Mouse (Mus musculus): ENCODE measurements around the gene Clec2d. TPM values are rescaled to one million over a fixed set of nuclear protein-coding genes. Genes with fewer than 3 reads are reported as not detected.

Gene Clec2d
- polyA plus RNA-seq (2016; fragmentation: Nextera tagmentation; extraction: Ambion mirVana), result not detected in 2 replicates

DNA sequence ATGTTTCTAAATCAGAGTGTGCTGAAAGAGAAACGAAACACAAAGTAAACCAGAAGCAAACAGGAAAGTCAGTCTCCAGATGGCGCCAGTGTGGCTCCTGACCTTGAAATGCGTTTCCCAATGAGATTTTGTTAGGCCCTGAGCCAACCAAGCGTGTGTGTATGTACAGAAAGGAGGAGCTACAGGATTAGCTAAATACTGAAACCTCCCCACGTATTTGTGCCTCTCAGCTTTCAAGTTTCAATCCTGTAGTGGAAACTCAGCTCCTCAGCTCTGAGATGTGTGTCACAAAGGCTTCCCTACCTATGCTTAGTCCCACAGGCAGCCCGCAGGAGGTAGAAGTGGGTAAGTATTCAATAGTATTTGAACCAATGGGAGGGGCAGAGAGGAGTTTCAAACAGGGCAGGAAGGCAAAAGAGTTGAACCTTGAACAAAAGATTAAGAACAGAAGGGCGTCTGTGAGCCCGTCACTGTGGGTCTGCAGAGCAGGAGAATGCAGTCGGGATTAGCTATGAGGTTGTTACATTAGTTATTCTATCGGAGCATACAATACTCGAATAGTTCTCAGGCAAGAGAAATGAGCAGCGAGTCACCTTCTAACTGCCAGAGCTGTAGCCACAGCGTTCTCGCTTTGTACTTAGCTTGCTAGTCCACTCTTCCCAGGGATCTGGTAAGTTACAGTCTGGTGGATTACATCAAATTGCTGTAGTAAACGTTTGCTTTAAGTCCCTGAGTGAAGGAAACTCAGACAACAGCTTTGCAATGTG, at the start of gene Clec2d:
TSS of gene Clec2d (plus strand) at position 213 of the 767 bp plus-strand sequence.
- 22% methylated on average over 15 of the region's 15 CpGs for WGBS
- Histone ChIP-seq H3K4me3 (peak within 1 kb of the TSS; percentile 39), H3K36me3 (no peaks in the 10 kb centered on the region), H3K9me3 (replicated peaks) (no peaks in the 10 kb centered on the region), H3K27me3 (ENCODE audit: low read depth, poor library complexity, severe bottlenecking) (no peaks in the 10 kb centered on the region), H3K4me1 (0 out of 2 replicates have a peak, but pooled peaks cover 5% of the 10 kb centered on the region), H3K27ac (peak within 1 kb of the TSS; percentile 79)
- DNase-seq (ENCODE audit: low spot score), result peak; percentile 43

DNA sequence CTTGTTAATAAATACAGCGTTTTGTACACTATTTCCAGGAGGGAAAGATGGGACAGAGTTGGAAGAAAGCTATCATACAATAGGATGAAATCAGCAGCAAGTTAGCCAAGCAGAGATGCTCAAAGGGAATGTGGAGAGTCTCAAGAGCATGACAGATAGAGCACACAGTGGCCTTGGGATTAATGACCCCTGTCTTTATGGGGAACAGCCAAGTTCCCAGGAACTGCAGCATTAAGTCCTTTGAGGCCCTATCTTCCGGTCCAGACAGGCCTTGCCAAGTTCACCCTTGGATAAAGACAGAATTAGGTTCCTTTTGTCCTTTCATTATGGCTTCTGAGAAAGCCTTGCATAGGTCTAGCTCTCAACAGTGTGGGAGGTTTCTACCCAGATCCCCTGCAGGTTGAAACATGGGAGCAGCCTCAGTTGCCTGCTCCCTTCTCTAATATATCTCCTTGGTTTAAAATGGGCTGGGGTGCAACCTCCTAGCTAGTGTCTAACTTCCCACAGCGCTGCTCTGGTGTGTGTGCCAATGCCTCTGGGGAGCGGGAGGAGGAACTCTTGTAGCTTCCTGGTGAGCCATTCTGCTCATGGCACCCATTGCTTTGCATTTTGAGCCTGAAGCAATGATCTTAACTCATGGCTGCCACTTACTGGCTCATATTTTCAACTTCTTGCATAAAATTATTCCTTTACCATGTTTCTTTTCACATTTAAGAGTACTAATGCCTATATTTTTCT, 47.6 kb upstream of the Clec2d start:
- Histone ChIP-seq H3K4me3 (no peak overlapping the region), H3K4me1 (no peaks in the 10 kb centered on the region), H3K27ac (no peak overlapping the region), H3K9me3 (replicated peaks) (no peaks in the 10 kb centered on the region), H3K27me3 (ENCODE audit: low read depth, poor library complexity, severe bottlenecking) (no peaks in the 10 kb centered on the region), H3K36me3 (no peaks in the 10 kb centered on the region)
- no peak for DNase-seq (ENCODE audit: low spot score)
- 78% methylated on average over 4 of the region's 4 CpGs for WGBS

DNA sequence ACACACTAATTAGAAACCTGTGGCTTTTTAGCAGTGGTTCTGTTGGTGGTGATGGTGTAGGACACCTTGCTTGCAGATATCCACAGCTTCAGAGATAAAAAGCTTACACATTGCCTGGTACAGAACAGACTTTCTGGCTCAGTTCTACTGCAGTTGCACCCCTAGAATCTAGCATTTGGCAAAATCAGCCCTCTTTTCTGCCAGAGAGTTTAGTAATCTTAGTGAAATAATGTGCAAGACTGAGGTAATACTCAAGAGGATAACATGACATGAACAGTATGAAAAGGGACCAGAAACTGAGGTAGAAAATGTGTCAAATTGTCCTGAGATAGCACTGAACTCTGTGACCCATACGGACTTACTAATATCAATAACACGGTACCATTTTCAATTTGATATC, 33.6 kb upstream of the Clec2d start:
- no peak overlapping the region for H3K4me3 ChIP-seq
- H3K4me1 ChIP-seq, result no peaks in the 10 kb centered on the region
- no peak for DNase-seq (ENCODE audit: low spot score)
- WGBS, result 93% methylated on average over 2 of the region's 2 CpGs
- H3K36me3 ChIP-seq, result no peaks in the 10 kb centered on the region
- no peak overlapping the region for H3K27ac ChIP-seq
- H3K27me3 ChIP-seq (ENCODE audit: low read depth, poor library complexity, severe bottlenecking), result no peaks in the 10 kb centered on the region
- H3K9me3 ChIP-seq (replicated peaks), result no peaks in the 10 kb centered on the region

DNA sequence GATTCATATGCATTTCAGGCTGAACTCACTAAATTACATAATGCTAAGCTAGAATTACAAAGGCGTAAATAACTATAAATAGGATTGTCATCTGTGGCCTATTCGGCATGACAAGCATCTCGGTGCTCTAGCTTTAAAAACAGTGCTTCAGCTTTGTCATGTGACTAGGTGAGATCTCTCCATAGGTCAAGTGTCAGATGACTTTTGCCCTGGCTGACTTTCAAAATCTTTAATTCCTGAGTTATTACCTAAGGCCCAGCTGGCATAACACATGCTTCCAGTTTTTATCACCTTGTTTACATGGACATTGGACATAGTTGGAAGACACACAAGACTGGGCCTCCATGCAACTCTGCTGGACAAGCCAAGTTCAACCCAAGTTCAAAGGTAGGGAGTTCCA, 20.3 kb upstream of the Clec2d start:
- no peak overlapping the region for H3K27ac ChIP-seq
- no peaks in the 10 kb centered on the region for H3K27me3 ChIP-seq (ENCODE audit: low read depth, poor library complexity, severe bottlenecking)
- WGBS, result 89% methylated on average over 3 of the region's 3 CpGs
- no peak overlapping the region for H3K4me3 ChIP-seq
- no peaks in the 10 kb centered on the region for H3K4me1 ChIP-seq
- no peak for DNase-seq (ENCODE audit: low spot score)
- no peaks in the 10 kb centered on the region for H3K9me3 ChIP-seq (replicated peaks)
- no peaks in the 10 kb centered on the region for H3K36me3 ChIP-seq

DNA sequence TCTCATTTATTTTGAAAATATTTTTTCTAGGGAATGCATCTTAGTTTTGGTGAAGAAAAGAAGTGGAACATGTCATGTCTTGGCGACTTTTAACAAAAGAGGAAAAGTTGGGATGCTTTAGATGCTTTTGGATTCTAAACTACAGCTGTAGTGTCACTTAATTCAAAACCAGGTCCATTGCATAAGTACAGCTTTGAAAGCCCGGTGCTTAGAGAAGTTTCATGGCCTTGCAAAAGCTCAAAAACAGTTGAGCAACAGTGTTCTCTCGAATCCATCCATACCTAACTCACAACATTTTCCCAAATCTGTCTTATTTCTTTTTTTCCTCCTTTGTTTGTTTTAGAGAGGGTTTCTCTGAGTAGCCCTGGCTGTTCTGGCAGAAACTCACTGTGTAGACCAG, 19.3 kb upstream of the Clec2d start:
- no peak for DNase-seq (ENCODE audit: low spot score)
- WGBS, result 91% methylated on average over 3 of the region's 3 CpGs
- Histone ChIP-seq H3K4me1 (no peaks in the 10 kb centered on the region), H3K27me3 (ENCODE audit: low read depth, poor library complexity, severe bottlenecking) (no peaks in the 10 kb centered on the region), H3K9me3 (replicated peaks) (no peaks in the 10 kb centered on the region), H3K36me3 (no peaks in the 10 kb centered on the region), H3K27ac (no peak overlapping the region), H3K4me3 (no peak overlapping the region)

DNA sequence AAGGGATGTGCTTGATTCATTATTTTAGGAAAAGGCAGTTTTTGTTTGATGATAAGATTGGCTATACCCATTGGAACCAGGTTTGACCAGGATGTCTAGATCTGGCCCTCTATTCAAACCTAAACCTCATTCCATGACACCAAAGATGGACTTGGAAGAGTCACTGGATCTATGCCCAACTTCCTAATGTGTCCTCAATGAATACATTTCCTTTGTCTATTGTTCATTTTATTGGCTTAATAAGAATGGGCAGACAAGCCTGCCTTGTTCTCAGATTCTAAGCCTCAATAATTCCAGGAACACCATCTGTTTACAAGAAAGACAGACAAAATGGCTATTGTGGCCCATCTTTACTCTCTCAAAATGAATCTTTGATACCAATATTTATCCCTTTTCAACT, 18.5 kb upstream of the Clec2d start:
- H3K27me3 ChIP-seq (ENCODE audit: low read depth, poor library complexity, severe bottlenecking), result no peaks in the 10 kb centered on the region
- no peak for DNase-seq (ENCODE audit: low spot score)
- no peak overlapping the region for H3K4me3 ChIP-seq
- no peaks in the 10 kb centered on the region for H3K36me3 ChIP-seq
- H3K4me1 ChIP-seq, result no peaks in the 10 kb centered on the region
- H3K27ac ChIP-seq, result no peak overlapping the region
- H3K9me3 ChIP-seq (replicated peaks), result no peaks in the 10 kb centered on the region

DNA sequence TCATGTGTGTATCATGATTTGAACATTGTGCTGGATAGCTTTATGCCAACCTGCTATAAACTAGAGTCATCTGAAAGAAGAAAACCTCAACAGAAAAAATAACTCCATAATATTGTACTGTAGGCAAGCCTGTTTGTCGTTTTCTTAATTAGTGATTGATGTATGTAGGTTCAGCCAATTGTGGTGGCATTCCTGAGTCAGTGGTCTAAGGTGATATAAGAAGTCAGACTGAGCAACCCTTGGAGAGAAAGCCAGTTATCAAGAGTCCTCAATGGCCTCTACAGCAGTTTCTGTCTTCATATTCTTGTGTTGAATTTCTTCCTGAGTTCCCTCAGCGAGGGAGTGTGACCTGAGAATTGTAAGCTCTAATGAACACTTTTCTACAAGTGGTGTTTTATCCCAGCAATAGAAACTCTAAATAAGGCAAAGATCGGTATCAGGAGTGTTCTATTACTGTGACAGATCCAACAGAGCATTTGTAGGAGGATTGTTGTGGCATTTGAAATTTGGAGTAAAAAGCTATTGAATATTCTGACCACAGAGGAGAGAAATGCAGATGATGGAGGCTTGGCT, 17.7 kb upstream of the Clec2d start:
- no peaks in the 10 kb centered on the region for H3K9me3 ChIP-seq (replicated peaks)
- H3K27ac ChIP-seq, result no peak overlapping the region
- no peaks in the 10 kb centered on the region for H3K27me3 ChIP-seq (ENCODE audit: low read depth, poor library complexity, severe bottlenecking)
- no peak overlapping the region for H3K4me3 ChIP-seq
- no peaks in the 10 kb centered on the region for H3K36me3 ChIP-seq
- 89% methylated on average over 3 of the region's 3 CpGs for WGBS
- H3K4me1 ChIP-seq, result no peaks in the 10 kb centered on the region
- DNase-seq (ENCODE audit: low spot score), result no peak

DNA sequence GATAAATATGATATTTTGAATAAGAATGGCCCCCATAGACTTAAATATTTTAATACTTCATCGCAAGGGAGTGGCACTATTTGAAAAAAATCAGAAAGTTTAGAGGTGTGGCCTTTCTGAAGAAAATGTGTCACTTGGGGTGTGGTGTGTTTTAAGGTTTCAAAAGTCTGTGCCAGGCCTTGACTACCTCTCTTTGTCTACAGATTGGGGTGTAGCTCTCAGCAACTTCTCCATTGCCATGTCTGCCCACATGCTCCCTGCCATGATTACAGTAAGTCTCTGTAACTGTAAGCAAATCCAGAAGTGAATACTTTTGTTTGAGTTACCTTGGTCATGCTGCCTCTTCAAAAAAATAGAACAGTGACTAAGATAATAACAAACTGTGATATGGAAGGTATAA, 16.8 kb upstream of the Clec2d start:
- DNase-seq (ENCODE audit: low spot score), result no peak
- no peaks in the 10 kb centered on the region for H3K4me1 ChIP-seq
- H3K4me3 ChIP-seq, result no peak overlapping the region
- WGBS, result 94% methylated on average over 1 of the region's 1 CpGs
- no peak overlapping the region for H3K27ac ChIP-seq
- no peaks in the 10 kb centered on the region for H3K9me3 ChIP-seq (replicated peaks)
- no peaks in the 10 kb centered on the region for H3K36me3 ChIP-seq
- H3K27me3 ChIP-seq (ENCODE audit: low read depth, poor library complexity, severe bottlenecking), result no peaks in the 10 kb centered on the region

DNA sequence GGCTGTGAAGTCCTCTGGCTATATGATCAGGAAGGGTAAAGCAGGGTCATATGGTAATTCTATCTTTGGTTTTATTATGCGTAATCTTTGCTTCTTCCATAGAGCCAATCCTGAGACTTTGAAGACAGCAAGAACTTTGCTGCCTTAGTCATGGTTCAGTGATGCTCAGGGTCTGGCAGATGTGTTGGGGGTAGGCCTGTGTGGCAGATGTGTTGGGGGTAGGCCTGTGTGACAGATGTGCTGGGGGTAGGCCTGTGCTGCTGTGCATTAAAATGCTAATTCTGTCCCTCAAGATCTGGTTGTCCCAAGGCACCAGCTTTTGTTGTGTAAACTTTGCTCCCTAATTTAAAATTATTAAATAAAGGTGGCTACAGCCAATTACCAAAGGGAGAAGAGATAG, 9.5 kb upstream of the Clec2d start:
- Histone ChIP-seq H3K4me3 (no peak overlapping the region), H3K9me3 (replicated peaks) (no peaks in the 10 kb centered on the region), H3K36me3 (no peaks in the 10 kb centered on the region), H3K4me1 (no peaks in the 10 kb centered on the region), H3K27me3 (ENCODE audit: low read depth, poor library complexity, severe bottlenecking) (no peaks in the 10 kb centered on the region), H3K27ac (no peak overlapping the region)
- WGBS, result 100% methylated on average over 1 of the region's 1 CpGs
- no peak for DNase-seq (ENCODE audit: low spot score)

DNA sequence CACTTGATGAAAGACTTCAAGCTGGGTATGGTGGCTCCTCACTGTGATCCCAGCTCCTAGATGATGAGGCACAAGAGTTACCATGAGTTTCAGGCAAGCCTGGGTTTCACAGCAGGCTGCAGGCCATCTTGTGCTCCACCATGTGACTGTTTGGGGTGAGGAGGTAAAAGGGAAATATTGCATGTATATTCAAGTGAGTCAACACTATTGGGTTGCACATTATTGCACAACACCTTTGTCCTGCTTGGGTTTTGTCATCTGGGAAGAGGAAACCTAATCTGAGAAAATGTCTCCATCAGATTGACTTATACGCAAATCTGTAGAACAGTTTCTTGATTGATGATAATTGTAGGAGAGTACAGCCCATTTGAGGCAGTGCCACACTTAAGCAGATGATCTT, 8.7 kb upstream of the Clec2d start:
- DNase-seq (ENCODE audit: low spot score), result no peak
- H3K27ac ChIP-seq, result no peak overlapping the region
- H3K36me3 ChIP-seq, result no peaks in the 10 kb centered on the region
- no peaks in the 10 kb centered on the region for H3K27me3 ChIP-seq (ENCODE audit: low read depth, poor library complexity, severe bottlenecking)
- no peak overlapping the region for H3K4me3 ChIP-seq
- WGBS, result 86% methylated on average over 1 of the region's 1 CpGs
- H3K4me1 ChIP-seq, result no peaks in the 10 kb centered on the region
- no peaks in the 10 kb centered on the region for H3K9me3 ChIP-seq (replicated peaks)

DNA sequence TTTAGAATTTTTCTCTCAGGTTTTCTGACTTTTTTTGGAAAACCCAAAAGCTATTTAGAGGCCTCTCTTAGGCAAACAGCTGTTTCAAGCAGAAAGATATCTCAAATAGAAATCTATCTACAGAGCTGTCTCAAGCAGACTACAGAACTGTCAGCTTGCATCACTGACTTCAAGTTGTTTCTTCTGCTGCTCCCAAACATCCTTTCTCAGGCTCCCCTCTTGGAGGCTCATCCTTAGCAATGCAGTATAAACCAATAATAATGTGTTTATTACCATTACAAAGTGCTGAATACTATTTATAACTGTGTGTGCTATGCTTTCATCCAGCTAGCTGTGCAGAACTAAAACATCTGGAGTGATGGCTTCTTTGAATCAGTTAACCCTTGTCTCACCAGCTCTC, 5.6 kb upstream of the Clec2d start:
- Histone ChIP-seq H3K4me1 (no peaks in the 10 kb centered on the region), H3K36me3 (no peaks in the 10 kb centered on the region), H3K9me3 (replicated peaks) (no peaks in the 10 kb centered on the region), H3K4me3 (no peak overlapping the region), H3K27me3 (ENCODE audit: low read depth, poor library complexity, severe bottlenecking) (no peaks in the 10 kb centered on the region), H3K27ac (no peak overlapping the region)
- DNase-seq (ENCODE audit: low spot score), result no peak

DNA sequence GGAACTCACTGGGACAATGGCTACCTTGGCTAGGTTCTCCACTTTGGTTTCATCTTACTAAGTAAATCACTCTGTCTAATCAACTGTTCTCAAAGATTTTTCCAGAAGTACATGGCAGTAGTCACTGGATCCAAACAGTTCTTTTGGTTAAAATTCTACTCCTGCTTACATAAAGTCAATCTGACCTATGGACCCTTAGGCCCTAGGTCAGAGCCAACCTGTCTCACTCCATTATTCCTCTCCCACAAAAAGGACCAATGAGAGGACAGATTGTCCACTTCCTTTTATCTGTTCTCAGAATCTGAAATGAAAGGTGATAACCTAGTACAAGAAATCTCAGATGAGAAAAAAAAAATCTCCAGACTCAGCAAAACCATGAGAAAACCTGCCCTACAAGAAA, 4.8 kb upstream of the Clec2d start:
- DNase-seq (ENCODE audit: low spot score), result no peak
- Histone ChIP-seq H3K27ac (no peak overlapping the region), H3K36me3 (no peaks in the 10 kb centered on the region), H3K27me3 (ENCODE audit: low read depth, poor library complexity, severe bottlenecking) (no peaks in the 10 kb centered on the region), H3K4me3 (no peak overlapping the region), H3K9me3 (replicated peaks) (no peaks in the 10 kb centered on the region), H3K4me1 (0 out of 2 replicates have a peak, but pooled peaks cover 2% of the 10 kb centered on the region)

DNA sequence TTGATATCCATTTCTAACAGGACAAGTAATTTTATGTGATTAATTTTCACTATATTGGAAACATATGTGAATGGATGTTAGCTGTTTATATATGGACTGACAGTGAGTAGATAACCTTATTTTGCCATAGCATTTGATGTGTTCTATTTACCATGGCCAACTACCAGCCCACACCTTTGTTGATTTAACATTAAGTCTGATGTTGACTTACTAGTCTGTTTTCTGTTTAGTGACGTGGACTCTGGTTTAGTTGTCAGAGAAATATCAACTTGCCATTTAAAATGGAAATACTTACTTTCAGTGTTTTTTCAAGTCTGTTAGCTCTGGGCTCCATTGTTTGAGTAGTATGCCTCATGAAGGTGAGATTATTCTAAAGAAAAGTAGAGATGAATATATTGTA, 3.8 kb upstream of the Clec2d start:
- Histone ChIP-seq H3K36me3 (no peaks in the 10 kb centered on the region), H3K4me3 (no peak overlapping the region), H3K27me3 (ENCODE audit: low read depth, poor library complexity, severe bottlenecking) (no peaks in the 10 kb centered on the region), H3K4me1 (0 out of 2 replicates have a peak, but pooled peaks cover 5% of the 10 kb centered on the region), H3K9me3 (replicated peaks) (no peaks in the 10 kb centered on the region), H3K27ac (no peak overlapping the region)
- 80% methylated on average over 1 of the region's 1 CpGs for WGBS
- DNase-seq (ENCODE audit: low spot score), result no peak
